ENCODE assay signal across 8 mouse cellular contexts in genomic region chr13:12160121-12160475, GRCm38 (mm10). TPM values are rescaled to one million over a fixed set of nuclear protein-coding genes. Genes with fewer than 3 reads are reported as not detected.
DNase-seq lines count a peak whose midpoint lies in the region; ATAC-seq and TF ChIP-seq lines count a peak whose summit lies in the region.

No protein-coding gene starts in this region.

- WGBS in liver, postnatal 0 days (ENCODE audit: insufficient replicate concordance): 63% methylated on average over 3 of the region's 3 CpGs
- WGBS in liver, embryonic 11.5 days: 86% methylated on average over 3 of the region's 3 CpGs

- H3K27ac ChIP-seq in liver, postnatal 0 days (ENCODE audit: low read depth): no peak overlapping the region
- no peak overlapping the region for H3K27ac ChIP-seq in liver, embryonic 11.5 days (ENCODE audit: low read depth, low read length)

- H3K27me3 ChIP-seq in liver, postnatal 0 days (ENCODE audit: insufficient read depth, low read length): no peaks in the 10 kb centered on the region
- no peaks in the 10 kb centered on the region for H3K27me3 ChIP-seq in liver, embryonic 11.5 days (replicated peaks; ENCODE audit: control insufficient read depth, insufficient read depth, low read length)

- peak; percentile 70 for DNase-seq in liver, postnatal 0 days
- DNase-seq in liver, embryonic 11.5 days (ENCODE audit: low spot score): no peak
- DNase-seq in adrenal gland, postnatal 25 days: peak; percentile 90
- DNase-seq in gastrocnemius, adult 8-10 months (ENCODE audit: low spot score in 2 of 2): peak; percentile 8 to 10
- peak; percentile 71 to 82 for DNase-seq in kidney, adult 8-10 months
- no peak for DNase-seq in layer of hippocampus, adult 9-11 months
- DNase-seq in adipocyte (ENCODE audit: low spot score): no peak
- no peak for DNase-seq in layer of hippocampus, postnatal 36 days

- ATAC-seq in liver, postnatal 0 days: peak; percentile 50; the same call in 1 of the 2 replicates
- no peak for ATAC-seq in liver, embryonic 11.5 days (replicated peaks; ENCODE audit: low FRiP score)

- no peak for TF ChIP-seq EP300 in liver, postnatal 0 days (IDR thresholded peaks at IDR 0.05; ENCODE audit: low read depth)

- H3K4me3 ChIP-seq in liver, postnatal 0 days (ENCODE audit: low read depth, low read length): no peak overlapping the region
- no peak overlapping the region for H3K4me3 ChIP-seq in liver, embryonic 11.5 days (ENCODE audit: low read depth, low read length)

- no peaks in the 10 kb centered on the region for H3K9me3 ChIP-seq in liver, postnatal 0 days (ENCODE audit: low read length)
- H3K9me3 ChIP-seq in liver, embryonic 11.5 days (ENCODE audit: control insufficient read depth, low read length): no peaks in the 10 kb centered on the region

- no peak overlapping the region for H3K9ac ChIP-seq in liver, postnatal 0 days (replicated peaks)
- no peak overlapping the region for H3K9ac ChIP-seq in liver, embryonic 11.5 days (ENCODE audit: low read depth, low read length)

- no peak overlapping the region for H3K4me2 ChIP-seq in liver, postnatal 0 days (ENCODE audit: low read depth, low read length)
- H3K4me2 ChIP-seq in liver, embryonic 11.5 days: no peak overlapping the region

- H3K36me3 ChIP-seq in liver, postnatal 0 days (replicated peaks; ENCODE audit: insufficient read depth, low read length): no peaks in the 10 kb centered on the region
- no peaks in the 10 kb centered on the region for H3K36me3 ChIP-seq in liver, embryonic 11.5 days (ENCODE audit: control insufficient read depth, insufficient read depth, low read length)

- TF ChIP-seq CTCF in liver, postnatal 0 days (IDR thresholded peaks at IDR 0.05; ENCODE audit: low read depth): no peak

- H3K4me1 ChIP-seq in liver, postnatal 0 days (ENCODE audit: insufficient read depth): no peaks in the 10 kb centered on the region
- H3K4me1 ChIP-seq in liver, embryonic 11.5 days (replicated peaks; ENCODE audit: control insufficient read depth, insufficient read depth, low read length): no peaks in the 10 kb centered on the region

RNA-seq across cellular contexts. Expression of gene Ryr2, which starts 53.4 kb away (rescaled TPM):
- polyA plus RNA-seq in liver, postnatal 0 days (2015; fragmentation: Nextera tagmentation; extraction: Ambion mirVana): 0.12 and 0.16 TPM in 2 replicates
- polyA plus RNA-seq in liver, embryonic 11.5 days (2014; fragmentation: Nextera tagmentation; extraction: Ambion mirVana): 0.38 and 0.88 TPM in 2 replicates
- total RNA-seq in adrenal gland, postnatal 25 days (2021): 19.6 and 20.1 TPM in 2 replicates
- total RNA-seq in gastrocnemius, adult 8-10 months (2022): under 1 TPM; 0.35 to 0.77 (median 0.58) TPM
- 100 to 1,000 TPM; 237 to 265 TPM for total RNA-seq in layer of hippocampus, postnatal 36 days (2021)

Comparison
In these comparisons a context has a peak if more than half of its experiments do, and no peak if none do; other contexts are left out.
1. DNase-seq: peak in liver, postnatal 0 days (single experiment), adrenal gland, postnatal 25 days (single experiment), gastrocnemius, adult 8-10 months (2 of 2) and kidney, adult 8-10 months (2 of 2); none in liver, embryonic 11.5 days (single experiment), layer of hippocampus, adult 9-11 months (single experiment), adipocyte (single experiment) and layer of hippocampus, postnatal 36 days (0 of 2).
2. RNA of gene Ryr2, which starts 53.4 kb away (total RNA-seq): 237 to 265 TPM in layer of hippocampus, postnatal 36 days and 19.6 to 20.1 TPM in adrenal gland, postnatal 25 days; 0.35 to 0.77 TPM in gastrocnemius, adult 8-10 months; every median in the first group is over 10 times any median in the second.